Mouse (Mus musculus) left cerebral cortex, postnatal 4 days (tissue): ENCODE data around the gene 4430402I18Rik. TPM values are rescaled to one million over a fixed set of nuclear protein-coding genes. Genes with fewer than 3 reads are reported as not detected.
A peak's percentile ranks its signal among the peaks of the same experiment; 100 is the strongest.

ENCODE experiments used
- DNase-seq: peaks from one replicate; pipeline ENCODE4 v3.0.0-alpha.2; 2022
- intact Hi-C: fragments of 180-260 bp; cut with DNase I; formaldehyde crosslinking; loops from one replicate; pipeline ENCODE4 v1.15.1; 2025
- total RNA-seq, 2 experiments: library from RNA; stranded (reverse); gene quantifications; 2 replicates each; pipeline ENCODE4 v1.2.3; 2021

4430402I18Rik gene
- total RNA-seq, 2 experiments from 2014 or later: 4.1 to 5.3 TPM

DNA sequence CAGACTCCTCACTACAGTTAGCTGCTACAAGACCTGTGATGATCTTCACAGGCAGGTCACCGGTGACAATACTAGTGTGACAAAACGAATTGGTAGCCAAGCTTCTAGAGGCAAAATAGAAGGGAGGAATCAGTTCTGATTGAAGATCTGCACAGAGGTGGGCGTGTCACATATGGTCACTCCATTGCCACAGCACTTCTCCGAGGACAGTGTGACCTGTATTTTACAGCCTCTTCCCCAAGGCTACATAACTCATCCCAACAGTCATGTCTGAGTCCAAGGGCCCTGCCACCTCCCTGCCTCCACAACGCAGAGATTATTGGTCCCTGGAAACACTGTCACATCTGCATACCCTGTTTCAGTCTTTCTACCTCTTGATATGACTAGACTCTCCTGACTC is 1.6 kb upstream of the 4430402I18Rik start:
- intact Hi-C loops: loop anchor here (10.0 kb wide), 1 partner anchor 184 kb away; no protein-coding TSS in a partner anchor
- DNase-seq: no peak

DNA sequence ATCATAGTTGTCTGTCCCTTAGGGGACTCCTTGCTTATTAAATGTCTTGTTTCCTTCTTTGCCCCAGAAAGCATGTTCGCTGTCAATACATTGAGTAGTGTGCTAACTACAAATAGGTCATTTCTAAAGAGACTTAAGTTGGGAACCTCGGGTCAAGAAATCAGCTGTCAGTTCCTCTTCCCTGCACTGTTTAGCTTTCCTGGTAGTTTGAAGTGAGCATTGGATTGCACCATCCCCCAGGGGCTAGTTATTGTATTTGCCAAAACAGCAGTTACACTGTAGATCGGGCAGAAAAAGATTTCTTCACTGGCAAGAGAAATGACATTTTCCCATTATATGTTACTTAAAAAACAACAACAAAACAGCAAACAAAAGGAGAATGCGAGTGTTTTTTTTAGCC is 578 bp upstream of the 4430402I18Rik start:
- no peak for DNase-seq
- intact Hi-C loops: loop anchor here (10.0 kb wide), 1 partner anchor 183 kb away; no protein-coding TSS in a partner anchor

DNA sequence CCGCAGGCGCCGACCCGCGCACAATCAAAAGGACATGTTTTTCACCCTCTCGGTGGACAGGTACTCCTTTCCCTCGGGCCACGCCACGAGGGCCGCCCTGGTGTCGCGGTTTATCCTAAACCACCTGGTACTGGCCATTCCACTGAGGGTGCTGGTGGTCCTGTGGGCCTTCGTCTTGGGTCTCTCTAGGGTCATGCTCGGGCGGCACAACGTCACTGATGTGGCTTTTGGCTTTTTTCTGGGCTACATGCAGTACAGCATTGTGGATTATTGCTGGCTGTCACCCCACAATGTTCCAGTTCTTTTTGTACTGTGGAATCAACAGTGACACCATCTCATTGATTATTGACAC is 3.1 kb downstream of the 4430402I18Rik start:
- no peak for DNase-seq
- intact Hi-C loops: loop anchor here (10.0 kb wide), 1 partner anchor 180 kb away; no protein-coding TSS in a partner anchor

DNA sequence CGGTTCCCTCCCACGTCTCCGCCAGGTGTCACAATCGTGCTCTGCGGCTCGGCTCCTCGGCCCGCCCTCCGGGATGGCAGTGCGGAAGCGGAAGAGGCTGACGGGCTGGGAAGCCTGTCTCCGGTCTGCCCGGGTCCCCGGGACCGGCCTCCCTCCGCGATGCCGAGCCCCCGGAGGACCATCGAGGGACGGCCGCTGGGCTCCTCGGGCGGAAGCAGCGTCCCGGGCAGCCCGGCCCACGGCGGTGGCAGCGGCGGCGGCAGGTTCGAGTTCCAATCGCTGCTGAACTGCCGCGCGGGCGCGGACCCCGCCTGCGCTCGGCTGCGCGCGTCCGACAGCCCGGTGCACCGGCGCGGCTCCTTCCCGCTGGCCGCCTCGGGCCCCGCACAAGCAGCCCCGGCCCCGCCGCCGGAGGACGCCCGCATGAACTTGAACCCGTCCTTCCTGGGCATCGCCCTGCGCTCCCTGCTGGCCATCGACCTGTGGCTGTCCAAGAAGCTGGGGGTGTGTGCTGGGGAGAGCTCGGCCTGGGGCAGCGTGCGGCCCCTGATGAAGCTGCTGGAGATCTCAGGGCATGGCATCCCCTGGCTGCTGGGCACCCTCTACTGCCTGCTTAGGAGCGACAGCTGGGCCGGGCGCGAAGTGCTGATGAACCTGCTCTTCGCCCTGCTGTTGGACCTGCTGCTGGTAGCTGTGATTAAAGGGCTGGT is 3.6 kb downstream of the 4430402I18Rik start, which contains the start of gene Plpp6:
TSS of gene Plpp6 (plus strand) at position 112 of the 710 bp plus-strand sequence.
- intact Hi-C loops: loop anchor here (10.0 kb wide), 1 partner anchor 179 kb away; no protein-coding TSS in a partner anchor
- DNase-seq: peak; percentile 76

DNA sequence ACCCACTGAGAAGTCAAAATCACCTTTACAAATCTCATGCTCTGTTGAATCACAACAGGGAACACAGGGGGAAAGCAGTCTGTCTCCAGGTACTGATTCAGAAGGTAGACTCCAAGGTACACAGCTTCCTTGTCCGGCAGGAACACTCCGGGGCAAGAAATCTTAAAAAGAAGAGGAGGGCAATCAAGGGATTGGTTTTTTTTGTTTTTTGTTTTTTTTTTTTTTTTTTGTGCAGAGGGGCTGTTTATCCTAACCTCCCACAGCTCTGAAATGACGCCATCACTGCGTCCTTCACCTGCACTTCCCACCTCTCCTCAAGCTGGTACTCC is 4.1 kb downstream of the 4430402I18Rik start:
- DNase-seq: no peak
- intact Hi-C loops: loop anchor here (10.0 kb wide), 1 partner anchor 179 kb away; no protein-coding TSS in a partner anchor

DNA sequence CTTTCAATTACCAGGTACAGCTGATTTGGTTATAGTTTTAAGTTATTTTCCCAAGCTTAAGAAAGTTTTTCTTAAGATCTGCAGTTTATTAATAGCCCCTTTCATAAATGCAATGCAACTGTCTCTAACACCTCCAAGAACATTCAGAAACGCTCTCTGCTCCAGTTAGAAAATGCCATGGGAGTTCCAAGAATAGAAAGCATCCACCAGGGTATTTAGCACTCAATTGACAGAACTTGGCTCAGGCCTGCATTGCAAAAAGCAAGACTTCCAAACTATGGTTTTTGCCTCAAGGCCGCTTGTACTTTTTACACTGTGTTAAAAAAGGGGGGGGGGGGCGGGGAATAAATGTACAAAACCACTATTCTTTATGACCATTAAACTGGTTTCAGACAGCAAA is 4.5 kb downstream of the 4430402I18Rik start:
- intact Hi-C loops: loop anchor here (10.0 kb wide), 1 partner anchor 178 kb away; no protein-coding TSS in a partner anchor
- DNase-seq: no peak

DNA sequence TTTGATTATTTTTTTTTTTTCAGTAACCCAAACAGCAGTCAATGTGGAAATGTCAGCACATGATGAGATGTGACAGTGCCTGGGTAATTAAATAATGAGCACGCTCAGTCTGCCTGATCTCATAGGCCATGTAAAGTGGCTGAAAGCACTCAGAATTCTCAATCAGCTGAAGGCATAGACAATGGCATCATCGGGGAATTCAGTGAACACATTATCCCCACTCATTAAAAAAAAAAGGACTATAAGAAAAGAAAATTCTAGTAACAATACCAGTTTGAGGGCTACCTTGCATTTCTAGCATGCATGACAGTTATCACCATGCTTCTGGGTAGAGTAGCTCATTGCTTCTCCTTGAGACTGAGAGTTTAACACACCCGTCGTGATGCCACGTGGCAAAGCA is 16.3 kb downstream of the 4430402I18Rik start:
- DNase-seq: no peak
- intact Hi-C loops: no loop called here

DNA sequence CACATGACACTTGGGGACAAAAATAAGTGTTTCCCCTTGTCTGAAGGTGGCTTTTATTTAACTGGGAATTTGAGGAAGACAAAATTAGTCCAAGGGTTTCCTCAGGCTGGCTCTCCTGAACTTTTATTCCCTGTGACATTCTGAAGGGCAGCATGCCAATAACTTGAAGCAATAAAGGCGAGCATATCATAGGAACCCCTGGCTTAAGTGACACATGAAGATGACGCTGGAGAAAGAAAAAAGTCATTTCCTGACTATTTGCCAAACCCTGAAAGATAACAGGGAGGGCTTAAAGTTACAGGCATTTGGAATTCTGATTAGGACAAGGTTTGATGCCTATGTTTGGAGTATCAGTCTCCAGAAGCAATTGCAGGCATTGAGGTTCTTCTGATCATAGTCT is 20.3 kb downstream of the 4430402I18Rik start:
- DNase-seq: no peak
- intact Hi-C loops: no loop called here

DNA sequence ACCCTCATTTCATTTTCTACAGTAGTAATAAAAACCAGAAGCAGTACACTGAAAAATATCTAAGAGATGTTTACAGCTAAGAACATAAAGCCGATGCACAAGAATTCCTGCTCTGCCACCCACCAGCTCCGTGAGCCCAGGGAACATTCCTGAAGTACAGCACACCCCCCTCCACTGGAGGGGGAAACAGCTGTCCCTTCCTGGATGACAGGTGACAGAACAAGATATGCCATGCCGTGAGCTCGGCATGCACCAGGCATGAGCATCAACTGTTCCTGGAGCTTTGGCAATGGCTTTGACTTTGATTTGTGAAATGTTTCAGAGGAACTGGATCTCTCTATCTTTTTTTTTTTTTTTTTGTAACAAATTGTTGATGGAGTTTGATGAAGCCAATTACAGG is 20.8 kb downstream of the 4430402I18Rik start:
- intact Hi-C loops: no loop called here
- no peak for DNase-seq

DNA sequence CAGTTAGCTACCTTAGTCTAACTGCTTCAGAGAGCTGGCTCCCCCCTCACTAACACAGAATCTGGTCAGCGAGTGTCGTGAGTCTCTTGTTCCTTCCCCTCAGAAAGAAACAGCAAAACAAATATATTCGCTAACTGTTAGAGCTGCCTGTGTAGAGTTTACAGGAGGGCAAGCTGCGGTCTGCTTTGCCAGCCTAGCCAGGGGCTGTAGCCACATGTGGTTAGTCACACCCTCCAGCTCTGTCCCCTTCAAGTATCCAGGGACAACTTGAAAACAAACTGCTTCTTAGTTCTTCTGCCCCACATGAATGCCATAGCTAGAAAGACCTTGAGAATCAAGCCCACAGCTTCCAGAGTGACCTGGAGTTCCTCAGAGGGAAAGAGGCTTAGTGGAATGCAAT is 26.3 kb downstream of the 4430402I18Rik start:
- DNase-seq: no peak
- intact Hi-C loops: no loop called here

DNA sequence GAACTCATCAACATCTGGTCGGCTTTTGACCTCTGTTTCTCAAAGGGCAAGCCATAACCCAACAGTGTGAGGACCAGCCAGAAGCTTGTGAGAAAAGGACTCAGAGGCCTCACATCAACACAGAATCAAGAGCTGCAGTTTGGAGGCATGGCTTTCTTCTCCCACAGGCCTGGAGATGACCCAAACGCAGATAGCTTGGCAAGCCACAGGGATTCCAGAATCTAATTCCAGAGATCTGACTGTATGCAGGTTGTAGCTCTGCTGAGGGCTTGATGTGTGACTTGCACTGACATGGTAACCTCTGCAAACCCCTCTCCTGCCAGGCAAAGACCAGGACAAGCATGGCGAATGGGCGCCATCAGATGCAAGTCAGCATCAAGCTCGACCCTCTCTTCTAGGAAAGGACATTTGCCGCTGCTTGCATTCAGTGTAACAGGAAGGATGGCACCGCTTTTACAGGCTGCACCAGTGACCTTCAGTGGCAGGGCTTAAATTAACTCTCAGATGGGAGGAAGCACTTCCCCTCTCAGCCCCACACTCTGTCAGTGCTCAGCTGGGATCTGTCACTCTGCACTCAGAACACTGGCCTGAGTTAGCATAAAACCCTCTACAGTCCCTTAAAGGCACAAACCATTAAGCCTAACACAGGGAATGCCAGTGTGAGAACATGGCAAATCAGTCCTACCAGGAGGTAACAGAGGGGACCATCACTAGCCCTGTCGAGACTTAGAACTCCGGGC is 27.3 kb downstream of the 4430402I18Rik start:
- intact Hi-C loops: no loop called here

DNA sequence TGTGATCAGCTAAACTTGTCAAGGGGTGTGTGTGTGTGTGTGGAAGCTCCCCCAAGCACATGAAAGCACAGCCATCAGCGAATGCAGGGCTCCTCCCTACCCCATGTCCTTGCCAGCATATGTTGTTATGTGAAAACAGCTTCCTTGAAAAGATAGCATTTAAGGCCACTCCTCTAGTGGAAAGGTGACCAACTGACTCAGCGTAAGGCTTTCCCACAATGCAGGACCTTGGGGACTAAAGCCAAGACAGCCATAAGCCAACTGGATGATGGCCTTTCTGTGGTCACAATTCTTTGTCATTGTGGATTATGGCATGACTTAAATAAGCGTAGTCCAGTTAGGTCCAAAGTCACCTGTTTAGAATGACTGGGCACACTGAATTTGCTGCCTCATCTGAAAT is 32.7 kb downstream of the 4430402I18Rik start:
- intact Hi-C loops: no loop called here
- no peak for DNase-seq

More for the DNA sequence above, 27.3 kb downstream of the 4430402I18Rik start:
- no peak for DNase-seq

DNA sequence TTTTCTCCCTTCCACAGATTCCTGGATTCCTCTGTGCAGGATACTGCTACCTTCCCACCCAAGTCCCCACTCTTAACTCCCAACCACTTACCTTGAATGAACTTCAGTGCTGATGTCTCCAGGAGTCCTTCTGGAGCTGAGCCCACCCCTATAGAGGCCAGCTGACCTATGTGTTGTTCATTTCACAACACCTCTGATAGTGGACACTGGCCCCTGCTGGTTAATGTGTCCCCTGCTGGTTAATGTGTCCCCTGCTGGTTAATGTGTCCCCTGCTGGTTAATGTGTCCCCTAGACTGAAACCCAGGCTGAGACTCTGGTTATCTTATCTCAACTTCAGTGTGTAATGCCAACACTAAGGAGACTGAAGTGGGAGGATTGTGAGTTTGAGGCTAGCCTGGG is 38.6 kb downstream of the 4430402I18Rik start:
- intact Hi-C loops: no loop called here
- no peak for DNase-seq

DNA sequence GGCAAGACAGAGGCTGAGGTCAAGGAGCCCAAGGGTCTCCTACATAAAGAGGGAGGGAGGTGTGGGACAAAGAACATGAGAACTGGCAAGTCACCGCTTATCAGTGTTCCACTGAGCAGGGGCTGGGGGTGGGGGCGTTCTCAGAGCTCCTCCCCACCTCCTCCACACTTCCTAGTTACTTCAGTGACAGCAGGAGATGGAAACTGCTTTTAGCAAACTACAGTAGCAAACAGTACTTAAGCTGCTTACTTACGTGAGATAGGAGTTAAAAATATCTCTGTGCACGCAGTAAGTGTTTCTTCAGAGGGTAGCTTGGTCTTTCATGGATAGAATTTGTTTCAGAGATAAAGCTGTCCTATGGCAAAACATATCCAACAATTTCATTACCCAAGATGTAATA is 40.2 kb downstream of the 4430402I18Rik start:
- intact Hi-C loops: no loop called here
- no peak for DNase-seq

DNA sequence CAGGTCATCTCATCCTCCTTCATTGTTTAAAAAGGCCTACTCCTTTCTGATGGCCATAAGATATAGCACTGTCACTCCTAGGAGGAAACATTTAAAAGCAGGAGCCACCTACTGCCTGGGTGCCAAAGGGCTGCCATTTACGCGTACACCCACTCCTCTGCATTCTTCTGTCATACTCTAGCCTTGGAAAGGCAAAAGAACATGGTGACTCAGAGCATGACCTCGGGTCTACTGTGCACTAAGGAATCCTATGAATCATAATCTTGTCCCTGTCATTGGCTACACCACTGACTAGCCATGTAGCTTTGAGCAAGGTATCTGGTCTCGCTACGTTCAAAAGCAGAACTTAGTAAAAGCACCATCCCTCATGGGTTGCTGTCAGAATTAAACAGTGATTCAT is 41.2 kb downstream of the 4430402I18Rik start:
- intact Hi-C loops: no loop called here
- no peak for DNase-seq

DNA sequence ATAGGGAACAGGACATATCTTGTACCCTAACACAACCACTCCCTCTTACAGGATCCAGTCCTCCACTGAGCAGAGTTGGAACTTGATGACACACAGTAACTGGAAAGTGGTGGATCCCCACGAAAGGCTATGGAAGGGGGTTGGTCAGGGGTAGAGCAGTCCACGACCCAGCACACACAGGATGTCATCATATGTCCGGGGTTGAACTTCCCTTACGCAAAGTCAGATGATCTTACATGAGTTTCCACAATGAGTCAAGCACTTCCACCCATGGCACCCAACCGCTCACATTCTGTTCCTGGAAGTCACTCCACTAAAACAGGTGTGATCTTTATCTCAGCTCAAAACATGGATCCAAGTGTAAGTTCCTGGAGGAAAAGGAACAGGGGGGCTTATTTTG is 49.8 kb downstream of the 4430402I18Rik start:
- intact Hi-C loops: no loop called here
- DNase-seq: no peak

DNA sequence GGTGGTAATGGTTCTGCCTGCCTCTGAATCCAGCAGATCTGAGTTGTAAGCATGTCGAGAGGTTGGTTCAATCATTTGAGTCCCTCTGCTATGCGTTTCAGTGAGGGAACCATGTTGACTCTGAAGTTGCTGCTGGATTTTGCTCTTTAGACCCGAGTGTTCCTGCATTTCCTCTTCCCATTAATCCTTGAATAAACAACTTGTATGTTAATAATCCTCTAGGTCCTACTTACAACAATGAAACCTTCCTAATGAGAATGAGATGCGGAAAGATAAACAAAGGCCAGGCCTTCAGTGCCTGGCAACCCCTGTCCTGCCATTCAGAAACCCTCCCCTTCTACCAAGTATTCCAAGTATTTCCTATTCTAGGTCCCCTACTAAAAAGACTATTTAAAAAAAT is 51.1 kb downstream of the 4430402I18Rik start:
- DNase-seq: no peak
- intact Hi-C loops: no loop called here

DNA sequence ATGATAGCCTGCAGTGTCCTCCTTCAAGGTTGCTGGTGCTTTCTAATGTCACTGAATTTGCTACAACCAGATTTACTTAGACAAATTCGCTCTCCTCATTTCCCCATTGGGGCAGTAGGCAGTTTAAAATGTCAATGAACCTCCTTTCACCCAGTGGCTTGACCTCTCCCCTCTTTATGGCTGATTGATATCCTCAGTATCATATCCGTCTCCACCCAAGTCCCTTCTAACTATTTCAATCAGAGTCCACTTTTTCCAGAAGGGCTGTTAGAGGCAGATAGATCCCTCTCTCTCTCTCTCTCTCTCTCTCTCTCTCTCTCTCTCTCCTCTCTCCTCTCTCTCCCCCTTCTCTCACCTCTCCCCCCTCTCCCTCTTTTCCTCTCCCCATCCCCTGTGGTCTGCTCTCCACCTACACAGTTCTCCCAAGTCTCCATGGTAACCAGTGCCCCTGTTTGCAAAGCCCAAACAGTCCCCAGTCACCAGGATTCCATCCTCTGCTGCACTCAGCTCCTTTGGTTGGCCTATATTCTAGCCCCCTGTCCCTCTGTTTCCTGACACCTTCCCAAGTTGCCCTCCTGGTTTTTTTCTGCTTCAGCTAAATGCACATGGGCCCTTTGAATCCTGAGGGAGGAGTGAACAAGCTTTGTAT is 51.9 kb downstream of the 4430402I18Rik start:
- intact Hi-C loops: no loop called here
- DNase-seq: no peak

DNA sequence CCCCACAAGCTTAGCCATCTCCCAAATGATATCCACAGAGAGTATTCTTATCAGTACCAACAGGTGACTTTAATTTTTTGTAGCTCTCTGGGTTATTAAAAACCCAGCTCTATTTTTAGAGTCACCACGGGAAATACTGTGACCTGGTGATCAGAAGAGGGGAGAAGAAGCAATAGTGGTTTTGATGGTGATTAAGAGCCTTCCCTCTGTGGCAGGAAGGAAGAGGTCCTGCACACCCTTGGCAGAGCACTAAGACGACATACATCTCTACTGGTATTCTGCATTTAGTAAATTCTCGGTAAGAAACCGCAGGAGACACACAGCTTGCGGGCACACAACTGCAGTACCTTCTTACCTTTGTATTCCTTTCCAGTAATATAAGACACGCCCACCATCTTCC is 53.0 kb downstream of the 4430402I18Rik start:
- DNase-seq: no peak

DNA sequence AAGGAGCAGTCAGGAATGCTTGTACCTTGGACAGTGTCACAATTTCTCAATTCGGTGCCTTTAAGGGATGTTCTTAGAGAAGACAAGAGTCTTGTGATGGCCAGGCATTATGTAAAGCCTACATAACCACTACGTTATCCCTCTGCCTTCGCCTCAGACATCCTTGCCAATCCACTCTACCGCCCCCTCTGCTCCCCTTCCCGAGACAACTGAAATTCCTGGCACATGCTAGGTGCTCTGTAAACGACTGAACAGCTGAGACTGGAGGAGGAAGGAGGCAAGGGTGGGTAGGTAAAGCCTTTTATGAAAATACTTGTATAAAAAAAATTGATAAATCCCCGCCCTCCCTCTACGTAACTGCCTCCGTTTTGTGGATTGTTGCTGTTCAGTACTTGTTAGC is 58.9 kb downstream of the 4430402I18Rik start:
- DNase-seq: no peak
- intact Hi-C loops: no loop called here

More for the DNA sequence above, 53.0 kb downstream of the 4430402I18Rik start:
- intact Hi-C loops: no loop called here

DNA sequence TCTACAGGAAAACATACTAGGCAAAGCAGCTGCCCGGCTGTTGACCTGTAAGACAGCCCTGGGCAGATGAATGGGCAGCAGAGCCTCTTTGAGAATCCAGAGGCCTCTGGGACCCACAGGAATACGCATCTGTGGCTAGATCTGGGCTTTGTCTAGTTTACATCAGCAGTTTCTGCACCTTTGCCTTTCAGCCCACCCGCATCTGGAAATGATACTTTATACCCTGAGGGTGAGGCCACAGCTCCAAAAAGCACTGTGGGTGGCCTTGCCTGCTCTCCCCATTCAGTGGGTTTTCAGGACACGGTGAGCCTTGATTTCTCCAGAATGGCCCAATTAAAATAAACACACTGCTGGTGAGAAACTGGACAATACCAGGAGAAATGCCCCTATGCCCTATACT is 59.4 kb downstream of the 4430402I18Rik start:
- DNase-seq: no peak
- intact Hi-C loops: no loop called here
